Mouse (Mus musculus): ENCODE measurements around the gene Skp1a. TPM values are rescaled to one million over a fixed set of nuclear protein-coding genes. Genes with fewer than 3 reads are reported as not detected.
A peak's percentile ranks its signal among the peaks of the same experiment; 100 is the strongest.

The Skp1a gene
- total RNA-seq, 1 experiment from 2014 or later, result 351 TPM

DNA sequence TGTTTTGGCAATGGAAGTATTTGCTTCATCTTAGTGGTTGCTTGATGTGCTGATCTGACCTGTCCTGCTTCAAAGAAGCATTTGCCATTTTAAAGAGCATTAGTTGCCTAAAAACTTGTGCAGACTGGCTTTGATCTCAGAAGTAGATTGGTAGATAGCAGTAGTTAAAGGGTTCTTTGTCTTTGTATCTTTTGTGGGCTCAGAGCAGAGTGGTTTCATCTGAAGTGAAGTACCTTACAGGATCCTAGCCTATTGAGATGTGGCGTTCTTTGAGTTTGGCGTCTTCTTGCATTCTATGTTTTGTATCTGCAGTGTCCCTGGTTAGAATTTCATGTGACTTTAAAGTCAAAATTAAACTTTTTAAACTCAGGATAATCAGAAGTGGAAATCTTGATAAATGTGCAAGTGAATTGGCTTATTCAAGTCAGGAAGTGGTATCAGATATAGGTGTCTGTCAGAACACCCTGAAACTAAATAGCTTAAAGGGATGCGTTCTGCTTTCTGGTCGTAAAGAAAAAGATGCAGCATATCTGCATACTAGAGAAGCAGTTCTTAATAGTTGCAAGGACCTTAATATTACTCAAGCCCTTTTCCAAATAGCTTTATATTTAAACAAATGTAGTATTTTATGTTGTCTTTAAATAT is 9.2 kb downstream of the Skp1a start:
- no peak for ATAC-seq (replicated peaks in 1 of 2; ENCODE audit: insufficient read depth in 1 of 2, low FRiP score in 2 of 2, low TSS enrichment in 1 of 2, low read depth in 1 of 2, poor library complexity in 2 of 2, severe bottlenecking in 2 of 2)

- ATAC-seq (replicated peaks in 1 of 2; ENCODE audit: insufficient read depth in 1 of 2, low FRiP score in 2 of 2, low TSS enrichment in 1 of 2, low read depth in 1 of 2, poor library complexity in 2 of 2, severe bottlenecking in 2 of 2), result no peak
These were observed 17.7 kb downstream of the Skp1a start for GRCm38 (mm10) chr11:52249452-52249851.

- ATAC-seq (replicated peaks in 1 of 2; ENCODE audit: insufficient read depth in 1 of 2, low FRiP score in 2 of 2, low TSS enrichment in 1 of 2, low read depth in 1 of 2, poor library complexity in 2 of 2, severe bottlenecking in 2 of 2), result no peak
These were observed 20.0 kb downstream of the Skp1a start for GRCm38 (mm10) chr11:52251770-52252169.

DNA sequence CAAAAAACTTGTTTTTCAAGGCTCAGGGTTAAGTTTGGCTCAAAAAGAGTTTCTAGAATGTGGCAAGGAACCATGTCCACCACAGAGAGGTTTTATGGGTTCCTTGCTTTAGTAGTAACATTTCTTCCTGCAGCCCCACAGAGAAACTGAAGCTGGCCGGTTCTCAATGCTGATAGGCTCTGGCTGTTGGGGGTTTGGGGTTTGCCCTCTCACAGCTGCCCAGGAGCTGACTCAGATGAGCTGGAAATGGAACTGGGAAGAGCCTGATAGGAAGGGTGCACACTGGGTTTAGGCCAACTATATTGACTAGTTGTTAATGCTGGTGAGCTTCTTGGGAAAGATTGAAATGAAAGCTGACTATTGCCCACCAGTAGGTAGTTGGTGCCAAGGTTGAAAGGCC is 20.9 kb downstream of the Skp1a start:
- ATAC-seq (replicated peaks in 1 of 2; ENCODE audit: insufficient read depth in 1 of 2, low FRiP score in 2 of 2, low TSS enrichment in 1 of 2, low read depth in 1 of 2, poor library complexity in 2 of 2, severe bottlenecking in 2 of 2), result no peak

- peak; percentile 56 to 65; a peak in 3 of 4 replicates for ATAC-seq (replicated peaks in 1 of 2; ENCODE audit: insufficient read depth in 1 of 2, low FRiP score in 2 of 2, low TSS enrichment in 1 of 2, low read depth in 1 of 2, poor library complexity in 2 of 2, severe bottlenecking in 2 of 2)
These were observed 22.0 kb downstream of the Skp1a start for GRCm38 (mm10) chr11:52253674-52254375.

- ATAC-seq (replicated peaks in 1 of 2; ENCODE audit: insufficient read depth in 1 of 2, low FRiP score in 2 of 2, low TSS enrichment in 1 of 2, low read depth in 1 of 2, poor library complexity in 2 of 2, severe bottlenecking in 2 of 2), result no peak
These were observed 23.3 kb downstream of the Skp1a start for GRCm38 (mm10) chr11:52255077-52255476.

DNA sequence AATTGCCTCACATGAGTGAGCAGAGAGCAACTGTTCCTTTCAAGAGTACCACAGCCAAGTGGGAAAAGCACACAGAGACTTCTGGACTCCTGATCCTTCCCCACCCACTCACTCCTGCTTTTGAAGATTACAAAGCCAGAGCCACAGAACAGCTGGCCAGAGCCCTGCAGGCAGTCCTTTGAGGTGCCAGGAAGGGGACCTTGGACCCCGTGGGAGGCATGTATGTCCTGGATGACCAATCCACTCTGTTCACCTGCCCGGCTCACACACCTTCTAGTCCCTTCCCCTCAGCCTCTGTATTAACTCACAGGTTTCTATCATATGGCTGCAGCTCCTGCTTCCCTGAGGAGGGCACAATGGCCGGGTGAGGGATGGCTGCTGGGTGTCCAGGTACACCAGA is 25.6 kb downstream of the Skp1a start:
- no peak for ATAC-seq (replicated peaks in 1 of 2; ENCODE audit: insufficient read depth in 1 of 2, low FRiP score in 2 of 2, low TSS enrichment in 1 of 2, low read depth in 1 of 2, poor library complexity in 2 of 2, severe bottlenecking in 2 of 2)

DNA sequence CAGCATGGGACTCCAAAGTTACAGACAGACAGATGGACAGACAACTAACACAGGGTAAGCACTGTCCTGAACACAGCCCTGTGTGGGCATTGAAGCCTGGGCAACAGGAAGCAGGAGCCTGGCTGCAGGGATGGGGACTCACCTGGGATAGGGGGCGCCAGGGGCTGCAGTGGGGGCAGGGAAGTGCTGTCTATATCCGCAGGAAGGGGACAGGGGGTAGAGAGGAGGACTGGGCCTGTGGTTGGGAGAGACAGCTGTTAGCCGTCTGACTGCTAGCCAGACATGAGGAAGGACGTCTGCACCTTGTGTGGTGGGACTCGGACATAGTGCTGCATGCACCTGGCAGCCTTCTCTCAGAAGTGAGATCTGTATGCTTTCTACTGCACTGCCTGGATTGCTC is 26.9 kb downstream of the Skp1a start:
- ATAC-seq (replicated peaks in 1 of 2; ENCODE audit: insufficient read depth in 1 of 2, low FRiP score in 2 of 2, low TSS enrichment in 1 of 2, low read depth in 1 of 2, poor library complexity in 2 of 2, severe bottlenecking in 2 of 2), result no peak

DNA sequence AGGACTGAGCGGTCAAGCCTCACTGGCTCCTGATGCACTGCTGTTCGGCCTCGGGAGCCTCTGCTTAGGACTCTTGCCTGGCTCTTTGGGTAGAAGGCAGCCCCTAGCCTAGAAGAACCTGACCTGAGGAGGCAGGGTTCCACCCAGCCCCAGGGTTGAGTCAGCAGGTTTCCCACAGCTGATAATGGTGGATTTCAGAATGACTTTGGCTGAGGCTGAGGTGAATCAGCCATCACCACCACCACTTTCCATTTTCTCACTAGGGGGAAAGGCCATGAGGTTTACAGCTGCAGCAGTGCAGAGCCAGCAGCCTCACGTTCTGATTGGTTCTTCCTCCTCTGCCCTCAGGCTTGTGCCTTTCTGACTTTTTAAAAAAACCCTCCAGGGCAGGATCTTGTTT is 29.1 kb downstream of the Skp1a start:
- no peak for ATAC-seq (replicated peaks in 1 of 2; ENCODE audit: insufficient read depth in 1 of 2, low FRiP score in 2 of 2, low TSS enrichment in 1 of 2, low read depth in 1 of 2, poor library complexity in 2 of 2, severe bottlenecking in 2 of 2)

- peak; percentile 69 to 78 for ATAC-seq (replicated peaks in 1 of 2; ENCODE audit: insufficient read depth in 1 of 2, low FRiP score in 2 of 2, low TSS enrichment in 1 of 2, low read depth in 1 of 2, poor library complexity in 2 of 2, severe bottlenecking in 2 of 2)
These were observed 30.1 kb downstream of the Skp1a start for GRCm38 (mm10) chr11:52261937-52262336.

DNA sequence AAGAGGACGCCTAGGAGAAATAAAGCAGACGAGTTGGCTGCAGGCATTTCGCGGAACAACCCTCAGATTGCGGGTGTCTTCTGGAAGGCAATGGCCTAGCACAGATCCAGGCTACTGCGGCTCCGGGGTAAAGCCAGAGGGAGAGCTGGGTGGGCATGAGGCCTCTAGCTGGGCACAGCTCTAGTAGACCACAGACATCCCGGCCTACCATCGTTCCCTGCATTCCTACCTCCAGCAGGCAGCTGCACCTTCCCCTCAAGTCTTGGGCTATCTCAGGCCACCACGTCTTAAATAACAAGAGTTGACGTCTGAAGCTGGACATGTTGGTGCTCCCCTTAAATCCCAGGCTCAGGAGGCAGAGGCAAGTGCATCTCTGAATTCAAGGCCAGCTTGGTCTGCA is 30.5 kb downstream of the Skp1a start:
- no peak for ATAC-seq (replicated peaks in 1 of 2; ENCODE audit: insufficient read depth in 1 of 2, low FRiP score in 2 of 2, low TSS enrichment in 1 of 2, low read depth in 1 of 2, poor library complexity in 2 of 2, severe bottlenecking in 2 of 2)

DNA sequence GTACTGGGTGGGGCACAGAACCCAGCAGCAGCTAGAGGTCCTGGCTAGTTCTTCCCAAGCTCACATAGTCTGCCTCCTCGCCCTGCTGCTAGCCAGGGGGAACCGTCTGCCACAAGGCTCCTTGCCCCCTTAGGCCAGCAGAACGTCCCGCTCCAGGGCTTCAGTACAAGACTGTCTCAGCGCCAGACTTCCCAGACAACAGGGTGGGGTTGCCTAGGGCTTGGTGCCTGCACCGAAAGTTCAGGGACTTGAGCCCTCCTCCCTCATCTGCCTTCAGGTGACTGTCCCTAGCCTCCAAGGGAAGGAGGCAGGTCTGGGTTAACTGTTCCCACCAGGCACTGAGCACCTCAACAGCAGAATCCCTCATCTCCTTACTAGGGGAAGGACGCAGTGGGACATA is 33.1 kb downstream of the Skp1a start:
- ATAC-seq (replicated peaks in 1 of 2; ENCODE audit: insufficient read depth in 1 of 2, low FRiP score in 2 of 2, low TSS enrichment in 1 of 2, low read depth in 1 of 2, poor library complexity in 2 of 2, severe bottlenecking in 2 of 2), result no peak

- peak in 1 of 2 experiments; percentile 19; a peak in 2 of 4 replicates for ATAC-seq (replicated peaks in 1 of 2; ENCODE audit: insufficient read depth in 1 of 2, low FRiP score in 2 of 2, low TSS enrichment in 1 of 2, low read depth in 1 of 2, poor library complexity in 2 of 2, severe bottlenecking in 2 of 2)
These were observed 34.0 kb downstream of the Skp1a start for GRCm38 (mm10) chr11:52265616-52266307.

DNA sequence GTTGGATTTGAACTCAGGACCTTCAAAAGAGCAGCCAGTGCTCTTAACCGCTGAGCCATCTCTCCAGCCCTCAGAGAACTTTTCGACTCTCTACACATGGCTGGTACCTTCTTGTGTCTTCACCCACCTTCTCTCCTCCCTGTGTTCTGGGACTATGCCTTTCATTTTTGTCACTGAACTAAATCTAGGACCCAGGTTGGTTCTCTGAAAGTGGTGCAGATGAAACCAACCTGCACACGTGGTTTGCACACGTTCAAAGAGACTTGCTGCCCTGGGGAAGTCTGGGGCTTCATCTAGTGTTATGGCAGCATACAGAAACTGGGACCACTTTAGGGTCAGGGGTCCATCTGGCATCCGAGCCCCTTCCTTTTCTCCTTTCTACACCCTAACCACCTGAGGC is 35.5 kb downstream of the Skp1a start:
- no peak for ATAC-seq (replicated peaks in 1 of 2; ENCODE audit: insufficient read depth in 1 of 2, low FRiP score in 2 of 2, low TSS enrichment in 1 of 2, low read depth in 1 of 2, poor library complexity in 2 of 2, severe bottlenecking in 2 of 2)

GRCm38 (mm10) chr11:52268104-52268835 is 36.5 kb downstream of the Skp1a start:
- ATAC-seq (replicated peaks in 1 of 2; ENCODE audit: insufficient read depth in 1 of 2, low FRiP score in 2 of 2, low TSS enrichment in 1 of 2, low read depth in 1 of 2, poor library complexity in 2 of 2, severe bottlenecking in 2 of 2), result no peak; a peak in 1 of 4 replicates

- ATAC-seq (replicated peaks in 1 of 2; ENCODE audit: insufficient read depth in 1 of 2, low FRiP score in 2 of 2, low TSS enrichment in 1 of 2, low read depth in 1 of 2, poor library complexity in 2 of 2, severe bottlenecking in 2 of 2), result no peak
These were observed 38.0 kb downstream of the Skp1a start for GRCm38 (mm10) chr11:52269841-52270240.

- no peak for ATAC-seq (replicated peaks in 1 of 2; ENCODE audit: insufficient read depth in 1 of 2, low FRiP score in 2 of 2, low TSS enrichment in 1 of 2, low read depth in 1 of 2, poor library complexity in 2 of 2, severe bottlenecking in 2 of 2)
These were observed 40.1 kb downstream of the Skp1a start for GRCm38 (mm10) chr11:52271765-52272495.

Measured in hematopoietic stem cell, adult 5-6 weeks (primary cell).